Mouse (Mus musculus) testis, adult 2 months (tissue): ENCODE results near the gene Tgfb2. TPM values are rescaled to one million over a fixed set of nuclear protein-coding genes. Genes with fewer than 3 reads are reported as not detected.

Source experiments
- H3K27ac ChIP-seq: fragments of 200-500 bp; 2 replicates; pipeline ENCODE4 v1.5.1; 2012; ENCODE audit warnings: low read depth, low read length; ENCODE audit not compliant: control insufficient read depth, insufficient read depth
- H3K27me3 ChIP-seq: fragments of 200-500 bp; 2 replicates; pipeline ENCODE4 v1.6.1; 2012; ENCODE audit warnings: mild to moderate bottlenecking, low read length, moderate library complexity; ENCODE audit not compliant: control insufficient read depth, insufficient read depth
- H3K36me3 ChIP-seq: fragments of 200-500 bp; 2 replicates; pipeline ENCODE4 v1.6.1; 2012; ENCODE audit warnings: mild to moderate bottlenecking, low read length; ENCODE audit not compliant: control insufficient read depth, insufficient read depth
- H3K4me1 ChIP-seq: fragments of 200-500 bp; 2 replicates; pipeline ENCODE4 v1.6.1; 2012; ENCODE audit warnings: low read length; ENCODE audit not compliant: control insufficient read depth, insufficient read depth
- H3K4me3 ChIP-seq: fragments of 200-500 bp; 2 replicates; pipeline ENCODE4 v1.5.1; 2012; ENCODE audit warnings: low read depth, mild to moderate bottlenecking, low read length, moderate library complexity, mixed read lengths; ENCODE audit not compliant: control insufficient read depth
- CTCF ChIP-seq: fragments of 200-500 bp; IDR thresholded peaks from 2 replicates; pipeline ENCODE4 v1.5.1; 2012; ENCODE audit warnings: low read depth, mild to moderate bottlenecking, inconsistent platforms, low read length, moderate library complexity; ENCODE audit not compliant: control insufficient read depth, insufficient read depth, insufficient replicate concordance
- POLR2A ChIP-seq: fragments of 200-500 bp; IDR thresholded peaks from 2 replicates; pipeline ENCODE4 v1.6.1; 2012; ENCODE audit warnings: low read depth, mild to moderate bottlenecking, inconsistent platforms, low read length, moderate library complexity; ENCODE audit not compliant: control insufficient read depth
- polyA plus RNA-seq: library from polyadenylated mRNA; depleted of rRNA; stranded (reverse); fragments of >200 nt; gene quantifications from 2 replicates; pipeline ENCODE4 v1.2.3, GENCODE M21; 2012

Tgfb2 gene
- polyA plus RNA-seq, 1 experiment, result 0.32 TPM

DNA sequence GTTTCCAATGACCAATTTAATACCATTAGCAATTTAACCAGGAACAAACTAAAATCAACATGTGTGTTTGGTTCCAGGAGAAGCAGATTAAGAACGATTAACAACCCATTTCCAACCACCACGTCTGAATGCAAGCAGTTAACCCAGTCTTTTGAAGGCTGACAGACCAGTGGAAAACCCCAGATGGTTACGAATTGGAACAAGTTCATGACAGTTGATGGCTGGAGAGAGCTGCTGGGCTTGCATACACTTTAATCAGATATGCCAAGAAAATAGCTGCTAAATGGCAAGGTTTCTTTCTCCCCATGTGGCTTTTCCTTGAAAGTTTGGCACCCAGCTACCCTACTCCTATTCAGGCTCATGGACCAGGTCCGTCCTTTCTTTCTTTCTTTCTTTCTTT lies 55.8 kb downstream of the Tgfb2 start:
- Histone ChIP-seq H3K27me3 (no peaks in the 10 kb centered on the region), H3K27ac (no peak overlapping the region), H3K4me1 (no peaks in the 10 kb centered on the region), H3K36me3 (no peaks in the 10 kb centered on the region), H3K4me3 (no peak overlapping the region)
- no peak for TF ChIP-seq CTCF
- no peak for TF ChIP-seq POLR2A

- Histone ChIP-seq H3K4me3 (no peak overlapping the region), H3K36me3 (no peaks in the 10 kb centered on the region)
- TF ChIP-seq CTCF, result no peak
- TF ChIP-seq POLR2A, result no peak
These were observed 68.2 kb downstream of the Tgfb2 start for GRCm38 (mm10) chr1:186637304-186638213.

GRCm38 (mm10) chr1:186635045-186635444 lies 70.7 kb downstream of the Tgfb2 start:
- TF ChIP-seq POLR2A, result no peak
- TF ChIP-seq CTCF, result no peak
- Histone ChIP-seq H3K36me3 (no peaks in the 10 kb centered on the region), H3K27me3 (no peaks in the 10 kb centered on the region), H3K27ac (no peak overlapping the region), H3K4me1 (no peaks in the 10 kb centered on the region), H3K4me3 (no peak overlapping the region)

More at GRCm38 (mm10) chr1:186637304-186638213, 68.2 kb downstream of the Tgfb2 start:
- Histone ChIP-seq H3K27ac (no peak overlapping the region), H3K4me1 (no peaks in the 10 kb centered on the region), H3K27me3 (no peaks in the 10 kb centered on the region)

DNA sequence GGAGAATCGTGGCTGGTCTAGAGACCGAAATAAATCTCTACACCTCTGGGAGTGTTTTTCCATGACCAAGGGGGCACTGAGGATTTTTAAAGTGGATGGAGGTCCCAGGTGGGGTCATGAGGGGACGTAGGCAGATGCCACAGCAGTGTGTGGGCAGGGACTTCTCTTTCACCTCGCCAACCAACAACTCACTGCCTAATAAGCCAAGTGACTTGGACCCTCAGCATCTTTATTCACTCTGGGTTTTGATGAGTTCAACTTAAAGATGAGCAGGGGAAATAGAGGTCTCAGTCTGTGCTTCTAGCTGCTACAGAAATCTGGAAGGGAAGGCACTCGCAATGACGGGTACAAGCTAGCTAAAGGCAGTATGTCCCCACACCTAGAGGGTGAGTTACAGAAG lies 74.3 kb downstream of the Tgfb2 start:
- H3K4me3 ChIP-seq, result no peak overlapping the region
- H3K27me3 ChIP-seq, result no peaks in the 10 kb centered on the region
- H3K27ac ChIP-seq, result no peak overlapping the region
- no peaks in the 10 kb centered on the region for H3K4me1 ChIP-seq
- TF ChIP-seq CTCF, result no peak
- no peak for TF ChIP-seq POLR2A
- H3K36me3 ChIP-seq, result no peaks in the 10 kb centered on the region

- Histone ChIP-seq H3K4me3 (no peak overlapping the region), H3K27ac (no peak overlapping the region), H3K4me1 (no peaks in the 10 kb centered on the region), H3K27me3 (no peaks in the 10 kb centered on the region), H3K36me3 (no peaks in the 10 kb centered on the region)
- TF ChIP-seq POLR2A, result no peak
- TF ChIP-seq CTCF, result no peak
These were observed 74.8 kb downstream of the Tgfb2 start for GRCm38 (mm10) chr1:186630971-186631370.

- no peaks in the 10 kb centered on the region for H3K27me3 ChIP-seq
- TF ChIP-seq CTCF (no peak), POLR2A (no peak)
- no peaks in the 10 kb centered on the region for H3K36me3 ChIP-seq
- no peak overlapping the region for H3K27ac ChIP-seq
- H3K4me3 ChIP-seq, result no peak overlapping the region
- H3K4me1 ChIP-seq, result no peaks in the 10 kb centered on the region
These were observed 78.3 kb downstream of the Tgfb2 start for GRCm38 (mm10) chr1:186627451-186627995.

DNA sequence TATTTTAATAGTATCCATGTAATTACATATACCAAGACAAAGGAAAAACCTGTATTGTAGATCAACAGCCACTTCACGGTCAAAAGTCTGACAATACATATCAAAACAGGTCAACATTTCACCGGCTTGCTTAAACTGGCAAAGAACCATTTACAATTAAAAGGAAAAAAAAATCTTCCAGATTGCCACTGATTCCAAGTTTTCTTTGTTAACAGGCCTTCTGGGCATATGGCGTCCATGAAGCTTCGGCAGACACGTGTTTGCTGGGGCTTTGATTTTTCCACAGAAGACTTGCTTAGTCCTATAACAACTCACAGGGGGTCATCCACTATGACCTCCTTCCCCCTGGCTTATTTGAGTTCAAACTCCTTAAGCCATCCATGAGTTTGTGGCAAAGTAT lies 81.3 kb downstream of the Tgfb2 start:
- TF ChIP-seq POLR2A, result no peak
- no peaks in the 10 kb centered on the region for H3K27me3 ChIP-seq
- H3K36me3 ChIP-seq, result no peaks in the 10 kb centered on the region
- H3K4me3 ChIP-seq, result no peak overlapping the region
- H3K27ac ChIP-seq, result no peak overlapping the region
- no peaks in the 10 kb centered on the region for H3K4me1 ChIP-seq
